Mouse (Mus musculus): ENCODE data around the gene Elf5. TPM values are rescaled to one million over a fixed set of nuclear protein-coding genes. Genes with fewer than 3 reads are reported as not detected.

The Elf5 gene
- polyA plus RNA-seq, 1 experiment from 2014 or later = not detected

DNA sequence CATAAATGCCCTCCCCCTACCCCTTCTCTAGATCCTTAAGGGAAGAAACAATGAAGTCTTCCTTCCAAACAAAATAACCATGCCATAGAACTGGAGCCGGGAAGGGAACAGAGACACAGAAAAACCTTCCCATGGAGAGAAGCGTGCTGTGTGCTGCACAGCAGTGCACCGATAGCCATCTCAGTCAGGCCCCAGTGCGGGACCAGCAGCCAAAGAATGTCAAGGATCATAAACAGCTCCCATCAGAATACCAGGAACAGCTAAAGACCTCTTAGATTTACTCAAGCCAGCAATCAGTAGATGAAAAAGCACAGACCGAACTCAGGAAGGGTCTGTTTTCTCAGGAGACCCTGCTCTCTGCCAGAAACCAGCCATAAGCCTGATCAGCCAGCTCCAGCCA is 25.0 kb downstream of the Elf5 start:
- no peaks in the 10 kb centered on the region for H3K9me3 ChIP-seq (replicated peaks)
- peak overlapping the region; percentile 61 for H3K27ac ChIP-seq (ENCODE audit: poor library complexity, severe bottlenecking)
- H3K27me3 ChIP-seq (replicated peaks) = no peaks in the 10 kb centered on the region
- no peak overlapping the region for H3K4me2 ChIP-seq
- peak; percentile 33; the same call in 1 of the 2 replicates for ATAC-seq (ENCODE audit: insufficient number of reproducible peaks, low FRiP score)
- H3K4me3 ChIP-seq = no peak overlapping the region
- 29% methylated on average over 5 of the region's 5 CpGs for WGBS
- no peaks in the 10 kb centered on the region for H3K36me3 ChIP-seq
- H3K4me1 ChIP-seq (replicated peaks) = peaks cover 33% of the 10 kb centered on the region
- H3K9ac ChIP-seq = no peak overlapping the region

GRCm38 (mm10) chr2:103439071-103439622 is 27.7 kb downstream of the Elf5 start:
- no peak overlapping the region for H3K27ac ChIP-seq (ENCODE audit: poor library complexity, severe bottlenecking)
- ATAC-seq (ENCODE audit: insufficient number of reproducible peaks, low FRiP score) = no peak
- no peak overlapping the region for H3K4me3 ChIP-seq
- H3K36me3 ChIP-seq = no peaks in the 10 kb centered on the region
- H3K9ac ChIP-seq = no peak overlapping the region
- H3K27me3 ChIP-seq (replicated peaks) = no peaks in the 10 kb centered on the region
- WGBS = 84% methylated on average over 11 of the region's 11 CpGs
- no peak overlapping the region for H3K4me2 ChIP-seq
- peaks cover 21% of the 10 kb centered on the region for H3K4me1 ChIP-seq (replicated peaks)
- H3K9me3 ChIP-seq (replicated peaks) = no peaks in the 10 kb centered on the region

DNA sequence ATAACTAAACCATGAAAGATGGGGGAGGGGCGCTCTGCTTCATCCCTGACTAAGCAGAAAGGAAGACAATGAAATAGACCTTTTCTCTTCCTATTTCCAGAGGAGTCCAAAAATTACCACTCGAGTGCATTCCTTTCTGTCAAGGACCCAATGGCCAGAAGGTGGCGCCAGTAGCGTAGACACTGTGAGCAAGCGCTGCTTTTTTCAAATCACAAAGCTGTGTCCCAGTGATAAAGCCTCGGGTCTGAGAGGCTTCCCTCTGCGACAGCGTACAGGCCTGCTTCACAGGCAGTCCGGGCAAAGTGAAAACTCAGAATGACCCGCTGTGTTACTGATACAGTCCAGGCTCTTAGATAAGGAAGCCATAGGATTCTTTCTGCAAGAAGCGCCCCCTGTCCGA is 28.2 kb downstream of the Elf5 start:
- no peaks in the 10 kb centered on the region for H3K9me3 ChIP-seq (replicated peaks)
- peak; percentile 64; the same call in 1 of the 2 replicates for ATAC-seq (ENCODE audit: insufficient number of reproducible peaks, low FRiP score)
- peak overlapping the region; percentile 46 for H3K4me2 ChIP-seq
- H3K4me1 ChIP-seq (replicated peaks) = peaks cover 21% of the 10 kb centered on the region
- WGBS = 2% methylated on average over 12 of the region's 12 CpGs
- 0 out of 2 replicates have a peak overlapping the region, but pooled peaks have one; percentile 5 for H3K4me3 ChIP-seq
- H3K27ac ChIP-seq (ENCODE audit: poor library complexity, severe bottlenecking) = no peak overlapping the region
- no peaks in the 10 kb centered on the region for H3K27me3 ChIP-seq (replicated peaks)
- no peak overlapping the region for H3K9ac ChIP-seq
- H3K36me3 ChIP-seq = no peaks in the 10 kb centered on the region

- Histone ChIP-seq H3K27me3 (replicated peaks) (0 out of 2 replicates have a peak, but pooled peaks cover 4% of the 10 kb centered on the region), H3K9me3 (replicated peaks) (no peaks in the 10 kb centered on the region), H3K4me2 (no peak overlapping the region), H3K27ac (ENCODE audit: poor library complexity, severe bottlenecking) (no peak overlapping the region), H3K4me1 (replicated peaks) (peaks cover 8% of the 10 kb centered on the region), H3K36me3 (no peaks in the 10 kb centered on the region), H3K9ac (no peak overlapping the region), H3K4me3 (no peak overlapping the region)
- no peak for ATAC-seq (ENCODE audit: insufficient number of reproducible peaks, low FRiP score)
- WGBS = 56% methylated on average over 6 of the region's 6 CpGs
These were observed 34.3 kb downstream of the Elf5 start for GRCm38 (mm10) chr2:103445776-103446175.

DNA sequence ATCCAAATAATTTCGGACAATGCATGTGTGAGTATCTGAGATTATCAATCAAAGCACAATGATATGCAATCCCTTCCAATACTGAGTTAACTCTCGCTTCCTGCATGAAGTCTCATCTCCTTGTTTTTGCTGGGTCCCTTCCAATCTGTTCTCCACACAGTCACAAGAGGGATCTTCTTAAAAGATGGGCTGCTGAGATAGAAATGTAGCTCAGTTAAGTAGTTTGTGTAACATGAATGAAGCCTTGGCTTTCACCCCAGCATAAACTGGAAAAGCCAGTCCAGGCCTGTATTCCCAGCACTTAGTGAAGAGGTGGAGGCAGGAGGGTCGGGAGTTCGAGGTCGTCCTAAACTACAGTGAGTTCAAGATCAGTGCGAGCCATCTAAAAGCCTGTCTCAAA is 34.8 kb downstream of the Elf5 start:
- Histone ChIP-seq H3K27ac (ENCODE audit: poor library complexity, severe bottlenecking) (no peak overlapping the region), H3K36me3 (no peaks in the 10 kb centered on the region), H3K4me2 (no peak overlapping the region), H3K9me3 (replicated peaks) (no peaks in the 10 kb centered on the region), H3K4me3 (no peak overlapping the region), H3K27me3 (replicated peaks) (0 out of 2 replicates have a peak, but pooled peaks cover 4% of the 10 kb centered on the region), H3K4me1 (replicated peaks) (peaks cover 8% of the 10 kb centered on the region), H3K9ac (no peak overlapping the region)
- no peak for ATAC-seq (ENCODE audit: insufficient number of reproducible peaks, low FRiP score)
- WGBS = 78% methylated on average over 6 of the region's 6 CpGs

DNA sequence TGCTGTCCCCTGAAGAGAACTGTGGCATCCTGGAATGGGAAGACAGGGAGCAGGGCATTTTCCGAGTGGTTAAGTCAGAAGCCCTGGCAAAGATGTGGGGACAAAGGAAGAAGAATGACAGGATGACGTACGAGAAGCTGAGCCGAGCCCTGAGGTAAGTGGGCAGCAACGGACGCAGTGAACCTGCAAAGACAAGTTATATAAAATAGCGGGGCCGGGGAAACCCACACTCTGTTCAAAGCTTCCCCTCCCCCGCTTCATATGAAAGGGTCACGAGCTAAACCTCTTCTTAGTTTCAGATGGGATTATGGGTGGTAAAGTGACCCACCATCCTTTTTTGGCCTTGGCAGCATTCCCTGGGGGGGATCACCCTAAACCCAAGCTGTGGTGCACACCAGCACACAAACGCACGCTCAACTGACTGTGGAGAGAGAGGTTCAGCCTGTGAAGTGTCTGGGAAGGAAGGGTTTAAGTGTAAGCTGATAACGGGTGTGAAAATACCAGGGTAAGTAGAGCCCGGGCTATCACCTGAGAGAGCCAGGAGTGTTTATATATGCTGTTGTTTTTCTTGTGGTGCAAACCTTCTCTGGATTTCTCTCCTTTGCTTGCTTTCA is 37.6 kb downstream of the Elf5 start:
- Histone ChIP-seq H3K9ac (no peak overlapping the region; the same call in 1 of the 2 replicates), H3K9me3 (replicated peaks) (no peaks in the 10 kb centered on the region), H3K36me3 (peaks cover 11% of the 10 kb centered on the region), H3K27me3 (replicated peaks) (0 out of 2 replicates have a peak, but pooled peaks cover 4% of the 10 kb centered on the region), H3K4me2 (peak overlapping the region; percentile 19; the same call in 1 of the 2 replicates), H3K4me1 (replicated peaks) (peaks cover 8% of the 10 kb centered on the region), H3K4me3 (no peak overlapping the region), H3K27ac (ENCODE audit: poor library complexity, severe bottlenecking) (no peak overlapping the region)
- 39% methylated on average over 14 of the region's 14 CpGs for WGBS
- no peak for ATAC-seq (ENCODE audit: insufficient number of reproducible peaks, low FRiP score)

- H3K27me3 ChIP-seq (replicated peaks) = 0 out of 2 replicates have a peak, but pooled peaks cover 4% of the 10 kb centered on the region
- peaks cover 8% of the 10 kb centered on the region for H3K4me1 ChIP-seq (replicated peaks)
- H3K9me3 ChIP-seq (replicated peaks) = no peaks in the 10 kb centered on the region
- H3K27ac ChIP-seq (ENCODE audit: poor library complexity, severe bottlenecking) = no peak overlapping the region
- no peak overlapping the region for H3K4me2 ChIP-seq
- no peak for ATAC-seq (ENCODE audit: insufficient number of reproducible peaks, low FRiP score)
- 81% methylated on average over 7 of the region's 7 CpGs for WGBS
- H3K9ac ChIP-seq = no peak overlapping the region
- H3K36me3 ChIP-seq = peaks cover 17% of the 10 kb centered on the region
- H3K4me3 ChIP-seq = no peak overlapping the region
These were observed 38.3 kb downstream of the Elf5 start for GRCm38 (mm10) chr2:103449813-103450212.

DNA sequence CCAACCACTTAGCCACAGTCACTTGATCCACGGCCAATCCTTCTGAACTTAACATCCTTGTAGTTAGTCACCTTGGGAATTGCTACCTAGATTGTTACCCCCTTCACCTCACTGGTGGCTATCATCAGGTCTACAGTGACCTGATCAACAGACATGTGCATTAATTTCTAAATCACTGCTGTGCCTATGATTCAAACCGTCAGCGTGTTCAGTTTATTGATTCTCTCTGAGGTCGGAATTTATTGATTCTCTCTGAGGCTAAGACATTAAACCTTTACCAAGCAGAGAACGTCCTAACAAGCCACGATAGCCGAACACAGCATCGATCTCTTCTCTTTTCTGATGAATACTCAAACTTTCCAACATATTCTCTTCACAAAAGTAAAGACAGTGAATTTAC is 38.8 kb downstream of the Elf5 start:
- H3K9me3 ChIP-seq (replicated peaks) = no peaks in the 10 kb centered on the region
- H3K9ac ChIP-seq = no peak overlapping the region
- no peak overlapping the region for H3K4me3 ChIP-seq
- H3K36me3 ChIP-seq = peaks cover 21% of the 10 kb centered on the region
- peaks cover 8% of the 10 kb centered on the region for H3K4me1 ChIP-seq (replicated peaks)
- H3K27me3 ChIP-seq (replicated peaks) = 0 out of 2 replicates have a peak, but pooled peaks cover 4% of the 10 kb centered on the region
- H3K27ac ChIP-seq (ENCODE audit: poor library complexity, severe bottlenecking) = no peak overlapping the region
- no peak for ATAC-seq (ENCODE audit: insufficient number of reproducible peaks, low FRiP score)
- WGBS = 91% methylated on average over 8 of the region's 8 CpGs
- no peak overlapping the region for H3K4me2 ChIP-seq

GRCm38 (mm10) chr2:103452550-103452949 is 41.1 kb downstream of the Elf5 start:
- ATAC-seq (ENCODE audit: insufficient number of reproducible peaks, low FRiP score) = no peak
- Histone ChIP-seq H3K9me3 (replicated peaks) (no peaks in the 10 kb centered on the region), H3K36me3 (peaks cover 40% of the 10 kb centered on the region), H3K4me3 (no peak overlapping the region), H3K4me2 (no peak overlapping the region), H3K27ac (ENCODE audit: poor library complexity, severe bottlenecking) (no peak overlapping the region), H3K27me3 (replicated peaks) (no peaks in the 10 kb centered on the region), H3K9ac (no peak overlapping the region), H3K4me1 (replicated peaks) (peaks cover 8% of the 10 kb centered on the region)
- WGBS = 86% methylated on average over 5 of the region's 5 CpGs

DNA sequence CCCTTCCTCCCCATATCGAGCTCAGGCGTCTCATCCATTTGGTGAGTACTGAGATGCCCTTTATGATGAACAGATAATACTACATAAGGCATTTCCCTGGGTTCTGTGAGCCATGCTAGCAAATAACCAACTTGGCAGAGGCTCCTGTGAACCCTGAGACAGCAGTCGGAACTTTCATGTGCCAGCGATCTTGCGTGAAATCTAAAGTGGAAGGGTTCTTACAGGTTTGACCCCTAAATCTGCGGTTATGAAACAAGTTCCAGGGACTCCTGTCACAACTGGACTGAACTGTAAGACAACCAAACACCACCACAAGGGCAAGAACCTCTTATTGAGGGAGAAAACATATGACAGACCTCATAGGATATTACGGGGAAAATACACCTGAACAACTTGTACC is 44.3 kb downstream of the Elf5 start:
- Histone ChIP-seq H3K9ac (no peak overlapping the region), H3K4me3 (no peak overlapping the region), H3K9me3 (replicated peaks) (no peaks in the 10 kb centered on the region), H3K4me2 (no peak overlapping the region), H3K27me3 (replicated peaks) (no peaks in the 10 kb centered on the region), H3K4me1 (replicated peaks) (no peaks in the 10 kb centered on the region), H3K36me3 (peaks cover 70% of the 10 kb centered on the region), H3K27ac (ENCODE audit: poor library complexity, severe bottlenecking) (no peak overlapping the region)
- 93% methylated on average over 7 of the region's 7 CpGs for WGBS
- ATAC-seq (ENCODE audit: insufficient number of reproducible peaks, low FRiP score) = no peak

GRCm38 (mm10) chr2:103456646-103457045 is 45.2 kb downstream of the Elf5 start:
- ATAC-seq (ENCODE audit: insufficient number of reproducible peaks, low FRiP score) = no peak
- H3K36me3 ChIP-seq = peaks cover 74% of the 10 kb centered on the region
- WGBS = 16% methylated on average over 10 of the region's 10 CpGs

More at GRCm38 (mm10) chr2:103456646-103457045, 45.2 kb downstream of the Elf5 start:
- Histone ChIP-seq H3K4me3 (no peak overlapping the region), H3K9ac (no peak overlapping the region), H3K27ac (ENCODE audit: poor library complexity, severe bottlenecking) (no peak overlapping the region), H3K4me1 (replicated peaks) (no peaks in the 10 kb centered on the region), H3K27me3 (replicated peaks) (no peaks in the 10 kb centered on the region), H3K9me3 (replicated peaks) (no peaks in the 10 kb centered on the region), H3K4me2 (no peak overlapping the region)

Data from heart, embryonic 12.5 days (tissue).